Mouse (Mus musculus) c-Kit-positive CD71-positive TER-119-negative erythroid progenitor cells, embryonic 14.5 days (primary cell): ENCODE data around the gene Snx5.

Source experiments
- DNase-seq: peaks from one replicate; pipeline ENCODE4 v3.0.0-alpha.2; 2013; ENCODE audit warnings: low read depth

Snx5 gene

GRCm38 (mm10) chr2:144267004-144267730 is 3.5 kb downstream of the Snx5 start:
- no peak for DNase-seq

GRCm38 (mm10) chr2:144265916-144266683 is 4.6 kb downstream of the Snx5 start:
- DNase-seq = no peak

- no peak for DNase-seq
Measured at GRCm38 (mm10) chr2:144265120-144265488, 5.6 kb downstream of the Snx5 start.

GRCm38 (mm10) chr2:144264398-144265119 is 6.1 kb downstream of the Snx5 start:
- DNase-seq = no peak

- DNase-seq = no peak
Measured at GRCm38 (mm10) chr2:144262837-144263236, 7.9 kb downstream of the Snx5 start.

GRCm38 (mm10) chr2:144250111-144250510 is 20.6 kb downstream of the Snx5 start:
- no peak for DNase-seq

GRCm38 (mm10) chr2:144248613-144249376 is 21.9 kb downstream of the Snx5 start:
- no peak for DNase-seq

- no peak for DNase-seq
Measured at GRCm38 (mm10) chr2:144247337-144247978, 23.2 kb downstream of the Snx5 start.

GRCm38 (mm10) chr2:144246270-144246669 is 24.4 kb downstream of the Snx5 start:
- no peak for DNase-seq

- DNase-seq = no peak
Measured at GRCm38 (mm10) chr2:144245464-144245863, 25.2 kb downstream of the Snx5 start.

- no peak for DNase-seq
Measured at GRCm38 (mm10) chr2:144240095-144240899, 30.4 kb downstream of the Snx5 start.

- no peak for DNase-seq
Measured at GRCm38 (mm10) chr2:144239318-144239717, 31.4 kb downstream of the Snx5 start.

- DNase-seq = no peak
Measured at GRCm38 (mm10) chr2:144238341-144238740, 32.4 kb downstream of the Snx5 start.

GRCm38 (mm10) chr2:144236791-144237584 is 33.7 kb downstream of the Snx5 start:
- no peak for DNase-seq

GRCm38 (mm10) chr2:144235776-144236175 is 34.9 kb downstream of the Snx5 start:
- DNase-seq = no peak

- no peak for DNase-seq
Measured at GRCm38 (mm10) chr2:144233534-144233933, 37.2 kb downstream of the Snx5 start.

GRCm38 (mm10) chr2:144231115-144231514 is 39.6 kb downstream of the Snx5 start:
- DNase-seq = no peak

- DNase-seq = no peak
Measured at GRCm38 (mm10) chr2:144230498-144230897, 40.2 kb downstream of the Snx5 start.

GRCm38 (mm10) chr2:144229647-144230046 is 41.1 kb downstream of the Snx5 start:
- no peak for DNase-seq
